Mouse (Mus musculus): ENCODE data around the gene Xxylt1.

DNA sequence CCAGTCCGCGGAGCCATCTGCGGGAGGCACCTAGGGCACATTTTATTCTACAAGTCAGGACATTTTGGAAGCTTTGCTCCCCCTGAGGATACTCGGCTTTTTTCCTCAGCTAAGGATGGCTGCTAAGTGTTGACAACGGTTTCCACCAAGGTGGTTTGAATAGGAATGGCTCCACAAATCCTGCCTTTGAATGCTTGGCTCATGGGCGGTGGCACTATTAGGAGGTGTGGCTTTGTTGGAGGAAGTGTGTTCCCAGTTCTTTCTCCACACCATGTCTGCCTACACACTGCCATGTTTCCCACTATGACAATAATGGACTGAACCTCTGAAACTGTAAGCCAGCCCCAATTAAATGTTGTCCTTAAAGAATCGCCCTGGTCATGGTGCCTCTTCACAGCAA, 55.7 kb downstream of the Xxylt1 start:
- TF ChIP-seq CTCF (IDR thresholded peaks at IDR 0.05; ENCODE audit: low read depth) (no peak), EP300 (IDR thresholded peaks at IDR 0.05; ENCODE audit: low read depth) (no peak)

Measured in liver, postnatal 0 days (tissue).